Mouse (Mus musculus) heart, adult 2 months (tissue): Measurements from ENCODE around the gene Elmo1. TPM values are rescaled to one million over a fixed set of nuclear protein-coding genes. Genes with fewer than 3 reads are reported as not detected.

ENCODE experiments used
- DNase-seq, 2 experiments: peaks; one replicate each; pipeline ENCODE4 v3.0.0; 2021
- H3K27ac ChIP-seq: fragments of 200-600 bp; 2 replicates; pipeline ENCODE4 v1.8.1; 2022
- H3K27me3 ChIP-seq: fragments of 200-500 bp; 2 replicates; pipeline ENCODE4 v1.6.1; 2012; ENCODE audit warnings: mild to moderate bottlenecking, low read length, inconsistent platforms, mixed read lengths; ENCODE audit not compliant: control insufficient read depth, insufficient read depth
- H3K36me3 ChIP-seq: fragments of 200-500 bp; 2 replicates; pipeline ENCODE4 v1.6.1; 2012; ENCODE audit warnings: low read length, inconsistent platforms; ENCODE audit not compliant: control insufficient read depth, insufficient read depth
- H3K4me1 ChIP-seq: fragments of 200-500 bp; 2 replicates; pipeline ENCODE4 v1.6.1; 2011; ENCODE audit warnings: low read length; ENCODE audit not compliant: control insufficient read depth, insufficient read depth
- H3K4me3 ChIP-seq: fragments of 200-600 bp; 2 replicates; pipeline ENCODE4 v1.8.1; 2022
- H3K79me2 ChIP-seq: fragments of 200-500 bp; replicated peaks from 2 replicates; pipeline ENCODE4 v1.6.1; 2012; ENCODE audit warnings: mild to moderate bottlenecking, inconsistent platforms, low read length, moderate library complexity, mixed read lengths; ENCODE audit not compliant: control insufficient read depth, insufficient read depth
- H3K9ac ChIP-seq: fragments of 200-500 bp; 2 replicates; pipeline ENCODE4 v1.6.1; 2012; ENCODE audit warnings: low read depth, mild to moderate bottlenecking, control low read depth, inconsistent platforms, low read length, mixed read lengths
- CTCF ChIP-seq: fragments of 200-600 bp; IDR thresholded peaks from 2 replicates; pipeline ENCODE4 v1.8.1; 2022; ENCODE audit warnings: antibody characterized with exemption, mild to moderate bottlenecking, moderate library complexity
- EP300 ChIP-seq: fragments of 200-500 bp; IDR thresholded peaks from 2 replicates; pipeline ENCODE4 v1.6.1; 2011; ENCODE audit warnings: low read depth, low read length, control low read depth; ENCODE audit not compliant: insufficient read depth
- POLR2A ChIP-seq: fragments of 200-500 bp; IDR thresholded peaks from 2 replicates; pipeline ENCODE4 v1.6.1; 2011; ENCODE audit warnings: mild to moderate bottlenecking, low read depth, low read length, control low read depth; ENCODE audit not compliant: insufficient read depth
- WGBS: fragments of 180-500 bp; shearing (Covaris S2); methylation state at CpG from one replicate; pipeline ENCODE4 v1.1.7; 2018; 5-methylcytosine and 5-hydroxymethylcytosine counted together
- intact Hi-C: fragments of 180-260 bp; cut with DNase I; formaldehyde crosslinking; loops from one replicate; pipeline ENCODE4 v1.15.1; 2025
- polyA plus RNA-seq: library from polyadenylated mRNA; depleted of rRNA; stranded (reverse); fragments of >200 nt; gene quantifications from 2 replicates; pipeline ENCODE4 v1.2.3, GENCODE M21; 2012
- total RNA-seq, 2 experiments: library from RNA; stranded (reverse); gene quantifications; 2 replicates each; pipeline ENCODE4 v1.2.3; 2021

Elmo1 gene
- total and polyA plus RNA-seq, 3 experiments, result 7.0 to 9.1 (median 7.1) TPM

GRCm38 (mm10) chr13:20558376-20558775 lies 468.0 kb downstream of the Elmo1 start:
- WGBS, result 72% methylated on average over 2 of the region's 2 CpGs

DNA sequence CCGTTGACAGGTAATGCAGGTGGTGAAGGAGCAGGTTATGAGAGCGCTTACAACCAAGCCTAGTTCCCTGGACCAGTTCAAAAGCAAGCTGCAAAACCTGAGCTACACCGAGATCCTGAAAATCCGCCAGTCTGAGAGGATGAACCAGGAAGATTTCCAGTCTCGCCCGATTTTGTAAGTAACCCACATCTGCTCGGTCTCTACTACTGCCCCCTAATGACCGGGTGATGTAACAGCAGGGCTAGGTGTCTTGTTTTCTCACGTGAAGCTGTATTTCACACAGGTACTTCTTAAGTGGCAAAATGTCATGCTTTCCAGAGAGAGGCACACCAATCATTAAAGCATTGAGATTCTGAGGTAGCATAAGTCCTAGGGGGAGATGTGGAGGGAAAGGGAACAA lies 474.0 kb downstream of the Elmo1 start:
- TF ChIP-seq CTCF, result peak; percentile 62
- TF ChIP-seq POLR2A, result no peak
- no peak for TF ChIP-seq EP300
- Histone ChIP-seq H3K4me1 (no peaks in the 10 kb centered on the region), H3K9ac (no peak overlapping the region), H3K36me3 (no peaks in the 10 kb centered on the region), H3K27me3 (no peaks in the 10 kb centered on the region), H3K27ac (no peak overlapping the region), H3K4me3 (no peak overlapping the region), H3K79me2 (no peaks in the 10 kb centered on the region)
- intact Hi-C loops, result loop anchor here (10.0 kb wide), 1 partner anchor 250 kb away; no protein-coding TSS in a partner anchor
- WGBS, result 90% methylated on average over 9 of the region's 9 CpGs
- DNase-seq, result no peak

More at GRCm38 (mm10) chr13:20558376-20558775, 468.0 kb downstream of the Elmo1 start:
- intact Hi-C loops, result no loop called here
- Histone ChIP-seq H3K79me2 (no peaks in the 10 kb centered on the region), H3K4me3 (no peak overlapping the region), H3K27ac (no peak overlapping the region), H3K9ac (no peak overlapping the region), H3K4me1 (no peaks in the 10 kb centered on the region), H3K36me3 (no peaks in the 10 kb centered on the region), H3K27me3 (no peaks in the 10 kb centered on the region)
- TF ChIP-seq EP300, result no peak
- TF ChIP-seq POLR2A, result no peak
- no peak for TF ChIP-seq CTCF
- DNase-seq, result peak in 1 of 2 experiments; percentile 7

GRCm38 (mm10) chr13:20575186-20575585 lies 484.8 kb downstream of the Elmo1 start:
- no peaks in the 10 kb centered on the region for H3K36me3 ChIP-seq
- TF ChIP-seq CTCF, result no peak
- TF ChIP-seq POLR2A, result no peak
- no peak for TF ChIP-seq EP300
- no peaks in the 10 kb centered on the region for H3K4me1 ChIP-seq
- H3K4me3 ChIP-seq, result no peak overlapping the region
- 91% methylated on average over 2 of the region's 2 CpGs for WGBS
- H3K27me3 ChIP-seq, result no peaks in the 10 kb centered on the region
- H3K27ac ChIP-seq, result no peak overlapping the region
- DNase-seq, result no peak
- no peak overlapping the region for H3K9ac ChIP-seq
- intact Hi-C loops, result no loop called here
- no peaks in the 10 kb centered on the region for H3K79me2 ChIP-seq

DNA sequence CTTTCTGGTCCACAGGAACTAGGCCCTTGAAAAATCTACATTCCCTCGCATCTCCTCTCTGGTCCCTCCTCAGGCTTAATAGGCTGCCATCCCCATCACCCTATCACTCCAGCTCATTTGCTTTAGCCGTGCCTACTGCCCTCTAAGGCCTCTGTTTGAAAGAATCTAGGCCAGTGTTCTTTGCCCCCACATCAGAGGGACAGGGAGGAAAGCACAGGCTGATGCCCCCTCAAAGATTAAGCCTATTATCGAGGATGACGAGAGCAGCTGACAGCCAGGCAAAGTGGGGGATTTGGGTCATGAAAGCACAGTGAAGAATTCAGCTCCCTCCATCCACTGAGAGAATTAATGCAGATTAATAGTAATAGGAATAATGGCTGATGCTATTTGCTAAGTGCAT lies 495.5 kb downstream of the Elmo1 start:
- TF ChIP-seq POLR2A (no peak), EP300 (no peak), CTCF (no peak)
- H3K79me2 ChIP-seq, result no peaks in the 10 kb centered on the region
- 74% methylated on average over 4 of the region's 4 CpGs for WGBS
- no peak overlapping the region for H3K9ac ChIP-seq
- H3K27ac ChIP-seq, result no peak overlapping the region
- intact Hi-C loops, result no loop called here
- DNase-seq, result no peak
- no peaks in the 10 kb centered on the region for H3K4me1 ChIP-seq
- H3K36me3 ChIP-seq, result no peaks in the 10 kb centered on the region
- H3K27me3 ChIP-seq, result no peaks in the 10 kb centered on the region
- H3K4me3 ChIP-seq, result no peak overlapping the region

- H3K36me3 ChIP-seq, result no peaks in the 10 kb centered on the region
- H3K27me3 ChIP-seq, result no peaks in the 10 kb centered on the region
- H3K4me3 ChIP-seq, result no peak overlapping the region
- H3K9ac ChIP-seq, result no peak overlapping the region
- TF ChIP-seq CTCF (no peak), POLR2A (no peak), EP300 (no peak)
- H3K4me1 ChIP-seq, result no peaks in the 10 kb centered on the region
- no peak for DNase-seq
- intact Hi-C loops, result no loop called here
- H3K79me2 ChIP-seq, result no peaks in the 10 kb centered on the region
- H3K27ac ChIP-seq, result no peak overlapping the region
- WGBS, result 64% methylated on average over 3 of the region's 3 CpGs
These were observed 496.1 kb downstream of the Elmo1 start for GRCm38 (mm10) chr13:20586462-20586861.

DNA sequence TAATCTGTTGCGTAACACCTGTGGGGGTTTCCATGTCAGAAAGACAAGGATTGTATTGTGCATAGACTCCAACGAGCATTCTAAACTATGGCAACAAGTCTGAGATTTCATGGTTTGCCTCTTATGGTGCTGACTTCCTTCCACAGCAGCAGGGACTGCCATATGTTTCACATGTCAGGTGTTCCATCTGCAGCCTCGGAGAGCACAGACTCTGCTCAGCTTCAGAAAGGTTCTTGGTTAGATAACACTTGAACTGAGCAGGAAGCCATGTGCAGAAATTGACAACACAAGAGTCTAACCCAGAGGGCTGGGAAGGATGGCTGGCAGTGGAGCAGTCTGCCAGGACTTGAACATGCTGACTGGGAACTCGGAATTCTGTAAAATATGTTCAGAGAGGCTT lies 500.6 kb downstream of the Elmo1 start:
- Histone ChIP-seq H3K4me1 (no peaks in the 10 kb centered on the region), H3K27ac (no peak overlapping the region), H3K36me3 (no peaks in the 10 kb centered on the region), H3K9ac (no peak overlapping the region), H3K79me2 (no peaks in the 10 kb centered on the region), H3K27me3 (no peaks in the 10 kb centered on the region), H3K4me3 (no peak overlapping the region)
- WGBS, result 75% methylated on average over 4 of the region's 4 CpGs
- TF ChIP-seq CTCF (no peak), EP300 (no peak), POLR2A (no peak)
- DNase-seq, result no peak
- intact Hi-C loops, result no loop called here
